11 mouse cellular contexts compared by ENCODE assay signal in the genomic region with DNA sequence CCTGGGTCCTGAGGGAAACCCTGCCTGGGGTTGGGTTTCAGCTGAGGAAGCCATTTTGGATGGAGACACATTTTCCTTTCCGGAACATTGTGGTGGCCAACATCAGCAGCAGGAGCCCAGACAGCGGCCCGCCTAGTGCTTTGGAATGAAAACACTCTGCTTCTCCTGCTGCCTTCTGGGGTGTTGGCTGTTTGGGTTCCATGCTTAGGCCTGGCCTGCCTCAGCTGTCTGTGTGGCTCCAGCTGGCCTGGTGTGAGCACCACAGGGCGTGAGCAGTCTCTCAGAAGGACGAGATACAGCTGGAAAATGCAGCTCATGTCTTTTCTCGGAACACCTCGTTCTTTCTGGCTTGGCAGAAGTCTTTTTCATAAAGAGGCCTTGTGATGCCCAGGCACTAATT. TPM values are rescaled to one million over a fixed set of nuclear protein-coding genes. Genes with fewer than 3 reads are reported as not detected.
DNase-seq lines count a peak whose midpoint lies in the region; ATAC-seq lines count a peak whose summit lies in the region.
"Had no signal": no experiment of that assay in that cellular context is flagged by ENCODE, and none has a peak within 500 bp of the region (broad histone marks: within the 10 kb centered on the region; RNA-seq: fewer than 3 reads in every experiment).

No protein-coding gene starts in this region.

- H3K4me2 ChIP-seq in intestine, embryonic 16.5 days (ENCODE audit: low read depth, low read length): no peak overlapping the region
- no peak overlapping the region for H3K4me2 ChIP-seq in intestine, embryonic 15.5 days (replicated peaks)
- no peak overlapping the region for H3K4me2 ChIP-seq in heart, embryonic 15.5 days
- H3K4me2 ChIP-seq: hindbrain, embryonic 14.5 days; midbrain, embryonic 12.5 days had no signal

- H3K4me1 ChIP-seq in intestine, embryonic 16.5 days (ENCODE audit: control insufficient read depth, insufficient read depth, low read length): peaks cover 19% of the 10 kb centered on the region
- H3K4me1 ChIP-seq in intestine, embryonic 15.5 days (replicated peaks): peaks cover 26% of the 10 kb centered on the region
- peaks cover 43% of the 10 kb centered on the region for H3K4me1 ChIP-seq in heart, embryonic 15.5 days (replicated peaks)

- intact Hi-C loops in left cerebral cortex, postnatal 4 days (cut with DNase I): no loop called here

- no peaks in the 10 kb centered on the region for H3K27me3 ChIP-seq in intestine, embryonic 16.5 days (replicated peaks; ENCODE audit: control insufficient read depth, insufficient read depth, low read length)
- H3K27me3 ChIP-seq in intestine, embryonic 15.5 days (replicated peaks): no peaks in the 10 kb centered on the region
- H3K27me3 ChIP-seq in heart, embryonic 15.5 days: no peaks in the 10 kb centered on the region
- H3K27me3 ChIP-seq: midbrain, embryonic 12.5 days had no signal

- WGBS in intestine, embryonic 16.5 days: 76% methylated on average over 7 of the region's 7 CpGs
- 66% methylated on average over 7 of the region's 7 CpGs for WGBS in intestine, embryonic 15.5 days
- 72% methylated on average over 7 of the region's 7 CpGs for WGBS in heart, embryonic 15.5 days

- peak; percentile 68 for DNase-seq in fibroblast of lung, adult 2 months (ENCODE audit: low read depth)
- DNase-seq in lung, postnatal 36 days: peak; percentile 71
- no peak for DNase-seq in left cerebral cortex, postnatal 4 days
- no peak for DNase-seq in thymus, postnatal 10 days (ENCODE audit: low spot score in 2 of 2)
- DNase-seq: adrenal gland, postnatal 25 days had no signal

- H3K9me3 ChIP-seq in intestine, embryonic 16.5 days (ENCODE audit: control insufficient read depth, low read length): no peaks in the 10 kb centered on the region
- no peaks in the 10 kb centered on the region for H3K9me3 ChIP-seq in intestine, embryonic 15.5 days
- H3K9me3 ChIP-seq in heart, embryonic 15.5 days (replicated peaks): no peaks in the 10 kb centered on the region
- H3K9me3 ChIP-seq: midbrain, embryonic 12.5 days had no signal

- no peak overlapping the region for H3K9ac ChIP-seq in intestine, embryonic 16.5 days (ENCODE audit: low read depth, low read length)
- H3K9ac ChIP-seq in intestine, embryonic 15.5 days: no peak overlapping the region
- H3K9ac ChIP-seq in heart, embryonic 15.5 days: no peak overlapping the region
- H3K9ac ChIP-seq: hindbrain, embryonic 14.5 days; midbrain, embryonic 12.5 days had no signal

- H3K4me3 ChIP-seq in intestine, embryonic 16.5 days (ENCODE audit: low read length): no peak overlapping the region
- no peak overlapping the region for H3K4me3 ChIP-seq in intestine, embryonic 15.5 days (replicated peaks)
- no peak overlapping the region for H3K4me3 ChIP-seq in heart, embryonic 15.5 days
- H3K4me3 ChIP-seq: midbrain, embryonic 12.5 days had no signal

- 0 out of 2 replicates have a peak overlapping the region, but pooled peaks have one; percentile 88 for H3K27ac ChIP-seq in intestine, embryonic 16.5 days (ENCODE audit: low read length)
- no peak overlapping the region; the same call in 1 of the 2 replicates for H3K27ac ChIP-seq in intestine, embryonic 15.5 days
- H3K27ac ChIP-seq in heart, embryonic 15.5 days: peak overlapping the region; percentile 86
- H3K27ac ChIP-seq: hindbrain, embryonic 14.5 days had no signal

- no peaks in the 10 kb centered on the region for H3K36me3 ChIP-seq in intestine, embryonic 16.5 days (ENCODE audit: control insufficient read depth, insufficient read depth, low read length)
- no peaks in the 10 kb centered on the region for H3K36me3 ChIP-seq in intestine, embryonic 15.5 days
- H3K36me3 ChIP-seq in heart, embryonic 15.5 days: no peaks in the 10 kb centered on the region
- H3K36me3 ChIP-seq: midbrain, embryonic 12.5 days had no signal

- ATAC-seq in intestine, embryonic 16.5 days: no peak
- no peak for ATAC-seq in intestine, embryonic 15.5 days
- no peak; the same call in 1 of the 2 replicates for ATAC-seq in heart, embryonic 15.5 days (replicated peaks; ENCODE audit: insufficient number of reproducible peaks, insufficient read depth, low FRiP score, low read depth)
- no peak for ATAC-seq in megakaryocyte-erythroid progenitor cell, adult 5-6 weeks (replicated peaks; ENCODE audit: low FRiP score, low TSS enrichment, poor library complexity, severe bottlenecking)

RNA-seq across cellular contexts. Expression of a gene that starts 7.5 kb away (rescaled TPM):
- polyA plus RNA-seq in intestine, embryonic 16.5 days (2015; fragmentation: Nextera tagmentation; extraction: Ambion mirVana): 12.2 and 13.5 TPM in 2 replicates
- polyA plus RNA-seq in intestine, embryonic 15.5 days (2015; fragmentation: Nextera tagmentation; extraction: Ambion mirVana): 16.9 and 17.4 TPM in 2 replicates
- polyA plus RNA-seq in heart, embryonic 15.5 days (2015; fragmentation: Nextera tagmentation; extraction: Ambion mirVana): 12.4 and 21.1 TPM in 2 replicates
- total RNA-seq in left cerebral cortex, postnatal 4 days (2021): 10 to 100 TPM; 75.0 to 91.3 TPM
- total RNA-seq in megakaryocyte-erythroid progenitor cell, adult 5-6 weeks (2014; fragmentation: Nextera tagmentation): 17.2 and 20.5 TPM in 2 replicates
- total RNA-seq in megakaryocyte-erythroid progenitor cell, adult 5-6 weeks (2017): 4.6 and 5.4 TPM in 2 replicates

RNA-seq across cellular contexts. Expression of a gene that starts 23.1 kb away (rescaled TPM):
- polyA plus RNA-seq in intestine, embryonic 16.5 days (2015; fragmentation: Nextera tagmentation; extraction: Ambion mirVana): 5.2 and 6.6 TPM in 2 replicates
- 5.2 and 8.7 TPM in 2 replicates for polyA plus RNA-seq in intestine, embryonic 15.5 days (2015; fragmentation: Nextera tagmentation; extraction: Ambion mirVana)
- polyA plus RNA-seq in heart, embryonic 15.5 days (2015; fragmentation: Nextera tagmentation; extraction: Ambion mirVana): 0.97 and 1.2 TPM in 2 replicates
- 10 to 100 TPM; 12.2 to 12.5 TPM for total RNA-seq in left cerebral cortex, postnatal 4 days (2021)
- total RNA-seq in megakaryocyte-erythroid progenitor cell, adult 5-6 weeks (2014; fragmentation: Nextera tagmentation): not detected in 2 replicates
- 1.3 TPM in 1 of 2 replicates, not detected in the other for total RNA-seq in megakaryocyte-erythroid progenitor cell, adult 5-6 weeks (2017)

RNA-seq across cellular contexts. Expression of a gene that starts 29.4 kb away (rescaled TPM):
- 81.9 and 87.6 TPM in 2 replicates for polyA plus RNA-seq in intestine, embryonic 16.5 days (2015; fragmentation: Nextera tagmentation; extraction: Ambion mirVana)
- 81.6 and 89.3 TPM in 2 replicates for polyA plus RNA-seq in intestine, embryonic 15.5 days (2015; fragmentation: Nextera tagmentation; extraction: Ambion mirVana)
- polyA plus RNA-seq in heart, embryonic 15.5 days (2015; fragmentation: Nextera tagmentation; extraction: Ambion mirVana): 59.2 and 84.9 TPM in 2 replicates
- 100 to 1,000 TPM; 166 to 172 TPM for total RNA-seq in left cerebral cortex, postnatal 4 days (2021)
- 111 and 143 TPM in 2 replicates for total RNA-seq in megakaryocyte-erythroid progenitor cell, adult 5-6 weeks (2014; fragmentation: Nextera tagmentation)
- 66.3 and 84.8 TPM in 2 replicates for total RNA-seq in megakaryocyte-erythroid progenitor cell, adult 5-6 weeks (2017)

Comparison
In these comparisons a context has a peak if more than half of its experiments do, and no peak if none do; other contexts are left out.
1. DNase-seq: peak in fibroblast of lung, adult 2 months (single experiment) and lung, postnatal 36 days (single experiment); none in left cerebral cortex, postnatal 4 days (single experiment) and thymus, postnatal 10 days (0 of 2).